Mouse (Mus musculus) lung, postnatal 0 days (tissue): ENCODE measurements around the gene Gm37240.

ENCODE experiments used
- CTCF ChIP-seq: IDR thresholded peaks from 2 replicates; pipeline ENCODE4 v1.5.1; 2016; ENCODE audit warnings: antibody characterized with exemption, mild to moderate bottlenecking
- EP300 ChIP-seq: IDR thresholded peaks from 2 replicates; pipeline ENCODE4 v1.6.1; 2016; ENCODE audit warnings: antibody characterized with exemption, mild to moderate bottlenecking, control low read depth

DNA sequence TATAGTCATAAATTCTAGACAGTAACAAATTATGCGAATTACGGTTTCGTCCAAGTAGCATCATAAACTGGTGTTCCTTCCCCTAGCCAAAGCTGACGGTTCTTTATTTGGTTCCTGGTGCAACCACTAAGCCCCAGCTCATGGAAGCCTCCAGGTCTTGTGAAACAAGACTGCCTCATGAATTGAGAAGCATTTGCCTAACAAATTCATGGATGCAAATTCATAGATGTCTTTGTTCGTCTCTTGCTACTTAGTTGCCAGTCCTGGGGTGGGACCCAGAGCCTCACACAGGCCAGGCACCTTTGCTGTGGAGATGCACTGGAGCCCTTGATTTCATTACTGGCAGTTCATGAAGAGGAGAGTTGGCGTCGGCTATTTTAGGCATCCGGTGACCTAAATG, 445.1 kb downstream of the Gm37240 start:
- TF ChIP-seq CTCF (no peak), EP300 (no peak)
